Mouse (Mus musculus): ENCODE results near the gene Olfr19. TPM values are rescaled to one million over a fixed set of nuclear protein-coding genes. Genes with fewer than 3 reads are reported as not detected.
"Not testable (repeated sequence)": the region's sequence is repeated elsewhere in the genome, so short reads cannot be mapped to it uniquely, and the experiment has no call there.

The Olfr19 gene
- polyA plus RNA-seq (2015; fragmentation: Nextera tagmentation; extraction: Ambion mirVana), result not detected in 2 replicates

DNA sequence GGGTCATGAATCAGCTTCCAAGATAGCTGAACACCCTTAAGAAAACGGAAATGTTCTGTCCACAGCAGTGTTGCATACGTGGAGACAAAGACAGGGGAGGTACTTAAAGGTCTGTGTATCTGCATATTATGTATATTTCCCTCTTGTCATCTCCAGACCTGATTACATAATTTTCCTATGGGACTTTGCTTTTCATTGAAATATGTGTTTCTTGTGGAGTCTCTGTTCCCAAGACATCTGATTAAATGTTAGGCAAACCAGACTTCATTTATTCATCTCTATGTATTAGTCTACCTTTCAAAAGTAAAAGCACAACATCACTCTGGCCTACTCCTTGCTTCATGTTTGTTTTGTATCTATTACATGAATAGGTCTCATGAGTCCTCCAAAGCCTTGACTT is at the start of gene Olfr19:
Olfr19 (minus strand) TSS at position 101 of the 400 bp plus-strand sequence.
- no peaks in the 10 kb centered on the region for H3K4me1 ChIP-seq (ENCODE audit: control insufficient read depth, insufficient read depth, low read length)
- H3K27ac ChIP-seq (ENCODE audit: low read length), result no peak within 1 kb of the TSS
- no peaks in the 10 kb centered on the region for H3K27me3 ChIP-seq (ENCODE audit: control insufficient read depth, insufficient read depth, low read length)
- H3K36me3 ChIP-seq (ENCODE audit: control insufficient read depth, insufficient read depth), result no peaks in the 10 kb centered on the region
- H3K9me3 ChIP-seq (replicated peaks; ENCODE audit: control insufficient read depth, low read length), result no peaks in the 10 kb centered on the region
- WGBS, result 62% methylated on average over 2 of the region's 2 CpGs
- H3K9ac ChIP-seq (ENCODE audit: low read length), result no peak within 1 kb of the TSS
- ATAC-seq (replicated peaks; ENCODE audit: extremely low read depth, insufficient read depth, low FRiP score), result no peak
- H3K4me3 ChIP-seq (ENCODE audit: low read length), result no peak within 1 kb of the TSS
- no peak within 1 kb of the TSS for H3K4me2 ChIP-seq (ENCODE audit: low read depth, low read length)

DNA sequence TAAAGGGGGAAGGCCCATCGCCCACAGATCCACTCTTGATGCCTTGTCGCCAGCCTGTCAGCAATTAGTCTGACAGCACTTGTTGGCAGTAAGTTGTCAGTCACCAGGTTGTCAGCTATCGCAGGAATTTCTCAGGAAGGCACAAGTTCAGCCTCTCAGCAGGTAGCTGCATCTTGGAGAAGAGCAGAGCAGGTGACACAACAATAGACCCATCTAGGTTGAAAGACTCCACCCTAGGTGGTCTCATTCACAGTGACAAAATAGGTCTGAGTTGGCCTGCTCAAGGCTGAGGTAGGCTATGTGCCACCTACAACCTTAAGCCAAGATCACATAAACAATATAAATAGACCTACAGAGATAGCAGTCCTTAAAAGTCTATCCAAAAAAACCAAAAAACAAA is 8.8 kb upstream of the Olfr19 start:
- no peaks in the 10 kb centered on the region for H3K27me3 ChIP-seq (ENCODE audit: control insufficient read depth, insufficient read depth, low read length)
- no peak overlapping the region for H3K4me2 ChIP-seq (ENCODE audit: low read depth, low read length)
- H3K36me3 ChIP-seq (ENCODE audit: control insufficient read depth, insufficient read depth), result no peaks in the 10 kb centered on the region
- no peaks in the 10 kb centered on the region for H3K9me3 ChIP-seq (replicated peaks; ENCODE audit: control insufficient read depth, low read length)
- no peak overlapping the region for H3K9ac ChIP-seq (ENCODE audit: low read length)
- no peak for ATAC-seq (replicated peaks; ENCODE audit: extremely low read depth, insufficient read depth, low FRiP score)
- no peak overlapping the region for H3K4me3 ChIP-seq (ENCODE audit: low read length)
- H3K4me1 ChIP-seq (ENCODE audit: control insufficient read depth, insufficient read depth, low read length), result no peaks in the 10 kb centered on the region
- H3K27ac ChIP-seq (ENCODE audit: low read length), result no peak overlapping the region
- 56% methylated on average over 3 of the region's 3 CpGs for WGBS

DNA sequence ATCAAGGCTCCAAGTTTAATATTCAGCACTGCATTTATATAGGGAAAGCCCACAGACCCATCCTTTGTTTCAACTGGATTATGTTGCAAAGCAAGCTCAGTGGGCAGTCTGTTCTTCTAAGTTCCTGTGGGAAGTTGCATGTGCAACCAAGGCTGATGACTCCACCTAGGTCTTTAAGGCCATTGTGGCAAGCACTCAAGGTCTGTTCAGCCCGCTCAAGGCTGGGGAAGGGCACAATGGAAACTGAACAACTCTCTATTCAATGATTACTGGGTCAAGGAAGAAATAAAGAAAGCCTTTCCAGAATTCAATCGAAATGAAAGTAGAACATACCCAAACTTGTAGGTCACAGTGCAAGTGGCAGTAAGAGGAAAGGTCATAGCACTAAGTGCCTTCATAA is 7.8 kb upstream of the Olfr19 start:
- H3K4me1 ChIP-seq (ENCODE audit: control insufficient read depth, insufficient read depth, low read length), result no peaks in the 10 kb centered on the region
- ATAC-seq (replicated peaks; ENCODE audit: extremely low read depth, insufficient read depth, low FRiP score), result no peak
- 74% methylated on average over 2 of the region's 2 CpGs for WGBS

DNA sequence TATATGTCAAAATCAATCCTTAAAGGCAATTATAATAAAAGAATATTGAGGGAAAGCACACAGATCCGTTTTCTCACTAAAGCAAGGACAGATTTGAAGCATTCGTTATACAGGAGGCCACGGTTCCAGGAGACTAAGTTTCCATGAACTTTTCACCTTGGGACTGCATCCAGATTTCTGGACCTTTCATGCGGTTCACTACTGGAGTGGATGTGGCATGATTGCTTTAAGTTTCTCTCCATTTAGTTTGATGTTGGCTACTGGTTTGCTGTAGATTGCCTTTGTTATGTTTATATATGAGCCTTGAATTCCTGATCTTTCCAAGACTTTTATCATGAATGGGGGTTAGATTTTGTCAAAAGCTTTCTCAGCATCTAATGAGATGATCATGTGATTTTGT is 11.2 kb downstream of the Olfr19 start:
- H3K4me3 ChIP-seq (ENCODE audit: low read length), result no peak overlapping the region
- 75% methylated on average over 4 of the region's 4 CpGs for WGBS
- ATAC-seq (replicated peaks; ENCODE audit: extremely low read depth, insufficient read depth, low FRiP score), result no peak

More for the DNA sequence above, 7.8 kb upstream of the Olfr19 start:
- no peak overlapping the region for H3K27ac ChIP-seq (ENCODE audit: low read length)
- H3K9ac ChIP-seq (ENCODE audit: low read length), result no peak overlapping the region
- H3K36me3 ChIP-seq (ENCODE audit: control insufficient read depth, insufficient read depth), result no peaks in the 10 kb centered on the region
- H3K4me3 ChIP-seq (ENCODE audit: low read length), result no peak overlapping the region
- H3K27me3 ChIP-seq (ENCODE audit: control insufficient read depth, insufficient read depth, low read length), result no peaks in the 10 kb centered on the region
- no peaks in the 10 kb centered on the region for H3K9me3 ChIP-seq (replicated peaks; ENCODE audit: control insufficient read depth, low read length)
- no peak overlapping the region for H3K4me2 ChIP-seq (ENCODE audit: low read depth, low read length)

GRCm38 (mm10) chr16:16664516-16664915 is 11.7 kb downstream of the Olfr19 start:
- H3K9me3 ChIP-seq (replicated peaks; ENCODE audit: control insufficient read depth, low read length); H3K4me3 ChIP-seq (ENCODE audit: low read length); H3K4me2 ChIP-seq (ENCODE audit: low read depth, low read length); H3K9ac ChIP-seq (ENCODE audit: low read length); H3K36me3 ChIP-seq (ENCODE audit: control insufficient read depth, insufficient read depth); H3K27ac ChIP-seq (ENCODE audit: low read length); ATAC-seq (replicated peaks; ENCODE audit: extremely low read depth, insufficient read depth, low FRiP score); H3K27me3 ChIP-seq (ENCODE audit: control insufficient read depth, insufficient read depth, low read length); H3K4me1 ChIP-seq (ENCODE audit: control insufficient read depth, insufficient read depth, low read length): not testable (repeated sequence)

More for the DNA sequence above, 11.2 kb downstream of the Olfr19 start:
- H3K27ac ChIP-seq (ENCODE audit: low read length), result no peak overlapping the region
- H3K36me3 ChIP-seq (ENCODE audit: control insufficient read depth, insufficient read depth), result no peaks in the 10 kb centered on the region
- H3K9me3 ChIP-seq (replicated peaks; ENCODE audit: control insufficient read depth, low read length), result no peaks in the 10 kb centered on the region
- H3K27me3 ChIP-seq (ENCODE audit: control insufficient read depth, insufficient read depth, low read length), result no peaks in the 10 kb centered on the region
- H3K9ac ChIP-seq (ENCODE audit: low read length), result no peak overlapping the region
- H3K4me1 ChIP-seq (ENCODE audit: control insufficient read depth, insufficient read depth, low read length), result no peaks in the 10 kb centered on the region
- H3K4me2 ChIP-seq (ENCODE audit: low read depth, low read length), result no peak overlapping the region

- 70% methylated on average over 1 of the region's 1 CpGs for WGBS
- no peaks in the 10 kb centered on the region for H3K36me3 ChIP-seq (ENCODE audit: control insufficient read depth, insufficient read depth)
- no peaks in the 10 kb centered on the region for H3K27me3 ChIP-seq (ENCODE audit: control insufficient read depth, insufficient read depth, low read length)
- no peak overlapping the region for H3K9ac ChIP-seq (ENCODE audit: low read length)
- ATAC-seq (replicated peaks; ENCODE audit: extremely low read depth, insufficient read depth, low FRiP score), result no peak
- no peak overlapping the region for H3K27ac ChIP-seq (ENCODE audit: low read length)
- no peaks in the 10 kb centered on the region for H3K9me3 ChIP-seq (replicated peaks; ENCODE audit: control insufficient read depth, low read length)
- H3K4me2 ChIP-seq (ENCODE audit: low read depth, low read length), result no peak overlapping the region
- no peak overlapping the region for H3K4me3 ChIP-seq (ENCODE audit: low read length)
- no peaks in the 10 kb centered on the region for H3K4me1 ChIP-seq (ENCODE audit: control insufficient read depth, insufficient read depth, low read length)
Observed at GRCm38 (mm10) chr16:16645148-16645547, 31.1 kb downstream of the Olfr19 start.

- no peak overlapping the region for H3K27ac ChIP-seq (ENCODE audit: low read length)
- H3K27me3 ChIP-seq (ENCODE audit: control insufficient read depth, insufficient read depth, low read length), result no peaks in the 10 kb centered on the region
- no peaks in the 10 kb centered on the region for H3K4me1 ChIP-seq (ENCODE audit: control insufficient read depth, insufficient read depth, low read length)
- ATAC-seq (replicated peaks; ENCODE audit: extremely low read depth, insufficient read depth, low FRiP score), result no peak
- no peak overlapping the region for H3K4me2 ChIP-seq (ENCODE audit: low read depth, low read length)
- H3K4me3 ChIP-seq (ENCODE audit: low read length), result no peak overlapping the region
- H3K9me3 ChIP-seq (replicated peaks; ENCODE audit: control insufficient read depth, low read length), result peaks cover 8% of the 10 kb centered on the region; the same call in 1 of the 2 replicates
- H3K9ac ChIP-seq (ENCODE audit: low read length), result no peak overlapping the region
- no peaks in the 10 kb centered on the region for H3K36me3 ChIP-seq (ENCODE audit: control insufficient read depth, insufficient read depth)
Observed at GRCm38 (mm10) chr16:16633730-16634129, 42.5 kb downstream of the Olfr19 start.

Other genes starting within 250 kb of the Olfr19 start
- gene Fgd4, start 75.9 kb downstream of the Olfr19 start, polyA plus RNA-seq (2015; fragmentation: Nextera tagmentation; extraction: Ambion mirVana), result 10.8 and 11.4 TPM in 2 replicates
- 0.56 and 1.6 TPM in 2 replicates for gene Spag6l, start 153.1 kb upstream of the Olfr19 start, polyA plus RNA-seq (2015; fragmentation: Nextera tagmentation; extraction: Ambion mirVana)
- 0.24 TPM in 1 of 2 replicates, not detected in the other for gene Igll1, start 187.6 kb upstream of the Olfr19 start, polyA plus RNA-seq (2015; fragmentation: Nextera tagmentation; extraction: Ambion mirVana)
- 45.1 and 45.2 TPM in 2 replicates for gene Top3b, start 194.3 kb upstream of the Olfr19 start, polyA plus RNA-seq (2015; fragmentation: Nextera tagmentation; extraction: Ambion mirVana)
- 1.4 and 1.5 TPM in 2 replicates for gene Vpreb1, start 194.4 kb upstream of the Olfr19 start, polyA plus RNA-seq (2015; fragmentation: Nextera tagmentation; extraction: Ambion mirVana)
- gene Ppm1f, start 220.1 kb upstream of the Olfr19 start, polyA plus RNA-seq (2015; fragmentation: Nextera tagmentation; extraction: Ambion mirVana), result 25.8 and 28.5 TPM in 2 replicates

Data from heart, embryonic 16.5 days (tissue).